Mouse (Mus musculus): ENCODE measurements around the gene Slc9a3r1.

DNA sequence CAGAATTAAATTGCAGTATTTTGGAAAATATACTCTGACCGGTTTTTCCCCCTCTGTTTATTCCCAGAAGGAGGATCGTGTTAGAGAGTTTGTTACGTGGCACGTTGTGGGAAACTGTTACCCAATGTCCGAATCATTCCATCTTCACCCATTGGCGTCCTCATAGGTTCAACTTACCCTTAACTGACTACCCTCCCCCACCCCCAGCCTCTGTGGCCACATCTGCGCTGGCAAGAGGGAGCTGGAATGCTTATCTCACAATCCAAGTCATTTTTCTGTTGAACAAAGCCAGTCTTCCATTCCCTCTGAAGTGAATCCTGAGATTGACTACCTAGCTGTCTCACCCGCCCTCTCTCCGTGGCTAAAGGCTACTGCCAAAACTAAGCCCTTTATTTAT is 938 bp upstream of the Slc9a3r1 start:
- TF ChIP-seq CTCF (IDR thresholded peaks at IDR 0.05; ENCODE audit: extremely low read depth, insufficient read depth, insufficient read length, insufficient replicate concordance) (no peak), POLR2A (IDR thresholded peaks at IDR 0.05; ENCODE audit: low read depth, low read length) (no peak)

All from spleen, adult 2 months (tissue).